Mouse (Mus musculus) forebrain, embryonic 16.5 days (tissue): ENCODE measurements around the gene Acox3. TPM values are rescaled to one million over a fixed set of nuclear protein-coding genes. Genes with fewer than 3 reads are reported as not detected.
"Not testable (repeated sequence)": the region's sequence is repeated elsewhere in the genome, so short reads cannot be mapped to it uniquely, and the experiment has no call there.

Experiments used
- ATAC-seq: fragments of 200-750 bp; cut with Nextera tagmentation; 2 replicates; pipeline ENCODE4 v1.8.0; 2017; ENCODE audit warnings: mild to moderate bottlenecking, moderate library complexity
- H3K27ac ChIP-seq: fragments of 300-500 bp; sonication (generic); 2 replicates; pipeline ENCODE4 v1.5.1; 2014; ENCODE audit warnings: low read length, control low read depth
- H3K27me3 ChIP-seq: fragments of 300-500 bp; sonication (generic); replicated peaks from 2 replicates; pipeline ENCODE4 v1.6.1; 2014; ENCODE audit warnings: low read length; ENCODE audit not compliant: control insufficient read depth, insufficient read depth
- H3K36me3 ChIP-seq: fragments of 300-500 bp; sonication (generic); 2 replicates; pipeline ENCODE4 v1.6.1; 2014; ENCODE audit not compliant: control insufficient read depth, insufficient read depth
- H3K4me1 ChIP-seq: fragments of 300-500 bp; sonication (generic); replicated peaks from 2 replicates; pipeline ENCODE4 v1.6.1; 2014; ENCODE audit warnings: low read length; ENCODE audit not compliant: control insufficient read depth, insufficient read depth
- H3K4me2 ChIP-seq: fragments of 300-500 bp; sonication (generic); 2 replicates; pipeline ENCODE4 v1.6.1; 2014; ENCODE audit warnings: mild to moderate bottlenecking, low read length, control low read depth
- H3K4me3 ChIP-seq: fragments of 300-500 bp; sonication (generic); replicated peaks from 2 replicates; pipeline ENCODE4 v1.5.1; 2014; ENCODE audit warnings: mild to moderate bottlenecking, low read length, control low read depth
- H3K9ac ChIP-seq: fragments of 300-500 bp; sonication (generic); replicated peaks from 2 replicates; pipeline ENCODE4 v1.6.1; 2014; ENCODE audit warnings: low read depth, low read length, control low read depth
- H3K9me3 ChIP-seq: fragments of 300-500 bp; sonication (generic); 2 replicates; pipeline ENCODE4 v1.6.1; 2016; ENCODE audit warnings: low read length; ENCODE audit not compliant: control insufficient read depth
- WGBS: fragments of 180-500 bp; shearing (Covaris S2); extraction: QIAGEN DNeasy Blood & Tissue Kit; methylation state at CpG from one replicate; pipeline ENCODE4 v1.1.7; 2014; 5-methylcytosine and 5-hydroxymethylcytosine counted together
- polyA plus RNA-seq: library from polyadenylated mRNA; unstranded; fragments of >200 nt; fragmentation: Nextera tagmentation; extraction: Ambion mirVana; gene quantifications from 2 replicates; pipeline ENCODE4 v1.2.1, GENCODE M21; 2015

Gene Acox3
- polyA plus RNA-seq, 1 experiment from 2014 or later: 15.9 TPM

- Histone ChIP-seq H3K9ac (peak within 1 kb of the TSS; percentile 89), H3K4me3 (peak within 1 kb of the TSS; percentile 65), H3K36me3 (peaks cover 11% of the 10 kb centered on the region), H3K4me1 (peaks cover 13% of the 10 kb centered on the region), H3K27me3 (0 out of 2 replicates have a peak, but pooled peaks cover 3% of the 10 kb centered on the region), H3K9me3 (no peaks in the 10 kb centered on the region), H3K4me2 (peak within 1 kb of the TSS; percentile 89), H3K27ac (peak within 1 kb of the TSS; percentile 92)
- peak; percentile 99 for ATAC-seq
- WGBS: 3% methylated on average over 56 of the region's 56 CpGs
These were observed 7.9 kb upstream of the Acox3 start, which contains the start of gene Trmt44 for GRCm38 (mm10) chr5:35574653-35575599. Gene Trmt44, minus strand, starts transcription at chr5:35575070.

GRCm38 (mm10) chr5:35576409-35577020 lies 6.3 kb upstream of the Acox3 start:
- no peak for ATAC-seq
- Histone ChIP-seq H3K9ac (no peak overlapping the region), H3K4me2 (no peak overlapping the region), H3K27me3 (0 out of 2 replicates have a peak, but pooled peaks cover 3% of the 10 kb centered on the region), H3K36me3 (peaks cover 3% of the 10 kb centered on the region; the same call in 1 of the 2 replicates), H3K9me3 (no peaks in the 10 kb centered on the region), H3K4me3 (no peak overlapping the region), H3K4me1 (peaks cover 13% of the 10 kb centered on the region), H3K27ac (no peak overlapping the region)
- WGBS: 89% methylated on average over 10 of the region's 10 CpGs

- H3K9ac ChIP-seq: no peak overlapping the region
- H3K4me3 ChIP-seq: no peak overlapping the region
- no peak for ATAC-seq
- 0 out of 2 replicates have a peak, but pooled peaks cover 3% of the 10 kb centered on the region for H3K27me3 ChIP-seq
- 69% methylated on average over 2 of the region's 2 CpGs for WGBS
- no peak overlapping the region for H3K4me2 ChIP-seq
- H3K9me3 ChIP-seq: no peaks in the 10 kb centered on the region
- no peaks in the 10 kb centered on the region for H3K36me3 ChIP-seq
- H3K4me1 ChIP-seq: peaks cover 21% of the 10 kb centered on the region
- no peak overlapping the region for H3K27ac ChIP-seq
These were observed 4.4 kb upstream of the Acox3 start for GRCm38 (mm10) chr5:35578411-35578810.

GRCm38 (mm10) chr5:35579247-35579893 lies 3.5 kb upstream of the Acox3 start:
- 62% methylated on average over 5 of the region's 5 CpGs for WGBS
- Histone ChIP-seq H3K9ac (no peak overlapping the region), H3K36me3 (no peaks in the 10 kb centered on the region), H3K27me3 (0 out of 2 replicates have a peak, but pooled peaks cover 3% of the 10 kb centered on the region), H3K27ac (no peak overlapping the region), H3K4me1 (peaks cover 19% of the 10 kb centered on the region), H3K4me3 (no peak overlapping the region), H3K9me3 (no peaks in the 10 kb centered on the region), H3K4me2 (no peak overlapping the region)
- ATAC-seq: no peak

- peaks cover 18% of the 10 kb centered on the region for H3K4me1 ChIP-seq
- H3K36me3 ChIP-seq: no peaks in the 10 kb centered on the region
These were observed 2.5 kb upstream of the Acox3 start for GRCm38 (mm10) chr5:35580156-35580922.

GRCm38 (mm10) chr5:35583221-35583783 lies 462 bp downstream of the Acox3 start:
- Histone ChIP-seq H3K27me3 (no peaks in the 10 kb centered on the region), H3K4me2 (peak overlapping the region; percentile 82), H3K9me3 (no peaks in the 10 kb centered on the region), H3K36me3 (peaks cover 1% of the 10 kb centered on the region; the same call in 1 of the 2 replicates), H3K9ac (peak overlapping the region; percentile 76), H3K4me3 (peak overlapping the region; percentile 73), H3K4me1 (peaks cover 17% of the 10 kb centered on the region), H3K27ac (0 out of 2 replicates have a peak overlapping the region, but pooled peaks have one; percentile 24)
- no peak for ATAC-seq
- 4% methylated on average over 17 of the region's 17 CpGs for WGBS

More at GRCm38 (mm10) chr5:35580156-35580922, 2.5 kb upstream of the Acox3 start:
- H3K9ac ChIP-seq: no peak overlapping the region
- no peak overlapping the region for H3K4me3 ChIP-seq
- no peak for ATAC-seq
- H3K4me2 ChIP-seq: no peak overlapping the region
- 0 out of 2 replicates have a peak, but pooled peaks cover 3% of the 10 kb centered on the region for H3K27me3 ChIP-seq
- H3K27ac ChIP-seq: no peak overlapping the region
- 67% methylated on average over 3 of the region's 3 CpGs for WGBS
- H3K9me3 ChIP-seq: no peaks in the 10 kb centered on the region

GRCm38 (mm10) chr5:35584259-35584658 lies 1.4 kb downstream of the Acox3 start:
- H3K4me3 ChIP-seq, H3K4me2 ChIP-seq, H3K9me3 ChIP-seq, H3K9ac ChIP-seq, ATAC-seq, H3K27me3 ChIP-seq, H3K27ac ChIP-seq: not testable (repeated sequence)
- 94% methylated on average over 2 of the region's 2 CpGs for WGBS
- H3K4me1 ChIP-seq: peaks cover 17% of the 10 kb centered on the region
- H3K36me3 ChIP-seq: peaks cover 11% of the 10 kb centered on the region

GRCm38 (mm10) chr5:35591497-35591896 lies 8.7 kb downstream of the Acox3 start:
- 72% methylated on average over 3 of the region's 4 CpGs for WGBS
- H3K4me1 ChIP-seq: no peaks in the 10 kb centered on the region
- peaks cover 41% of the 10 kb centered on the region for H3K36me3 ChIP-seq
- H3K9ac ChIP-seq: no peak overlapping the region
- no peaks in the 10 kb centered on the region for H3K27me3 ChIP-seq
- no peak overlapping the region for H3K27ac ChIP-seq
- H3K9me3 ChIP-seq: peaks cover 3% of the 10 kb centered on the region; the same call in 1 of the 2 replicates
- H3K4me2 ChIP-seq: no peak overlapping the region
- ATAC-seq: no peak
- no peak overlapping the region for H3K4me3 ChIP-seq
